Mouse (Mus musculus) c-Kit-negative CD71-positive TER-119-positive erythroid progenitor cells, embryonic 14.5 days (primary cell): ENCODE measurements around the gene Ttf2.

Experiments used
- DNase-seq: peaks from one replicate; pipeline ENCODE4 v3.0.0-alpha.2; 2013; ENCODE audit warnings: low read depth, low spot score

The Ttf2 gene

DNA sequence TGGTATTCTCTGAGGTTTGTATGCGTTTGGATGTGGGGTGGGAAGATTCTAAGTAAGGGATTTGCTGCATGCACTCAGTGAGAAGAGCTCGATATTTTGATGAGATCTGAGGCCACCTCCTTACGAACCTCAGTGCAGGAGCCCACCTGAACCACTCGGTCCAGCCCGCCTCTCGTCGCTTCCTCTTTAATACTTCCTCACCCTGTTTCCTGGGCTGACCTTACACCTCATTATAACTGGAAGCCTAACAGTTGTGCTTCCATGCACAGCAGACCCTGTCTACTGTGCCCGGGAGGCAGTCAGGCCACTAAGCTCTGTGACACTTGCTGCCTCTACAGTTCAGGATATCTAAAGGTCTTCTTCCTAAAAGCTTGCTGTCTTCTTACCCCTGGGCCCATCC, 9.8 kb upstream of the Ttf2 start:
- no peak for DNase-seq

DNA sequence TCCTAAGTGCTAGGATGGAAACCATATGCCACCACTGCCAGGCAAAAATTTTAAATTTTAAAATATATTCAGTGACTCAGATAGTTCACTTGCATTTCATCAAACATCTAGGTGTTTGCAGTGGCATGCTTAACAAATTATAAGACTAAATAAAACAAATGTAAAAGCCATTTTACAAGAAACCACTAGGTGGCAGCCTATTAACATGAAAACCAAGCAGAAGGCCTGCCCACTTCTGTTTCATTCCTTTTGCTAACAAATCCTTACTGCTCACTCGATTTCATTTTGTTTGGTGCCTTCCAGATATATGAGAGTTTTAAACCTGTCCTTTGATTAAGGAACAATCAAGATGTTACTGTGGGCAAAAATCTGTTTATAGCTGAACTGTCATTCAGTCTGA, 4.4 kb upstream of the Ttf2 start:
- DNase-seq = no peak

DNA sequence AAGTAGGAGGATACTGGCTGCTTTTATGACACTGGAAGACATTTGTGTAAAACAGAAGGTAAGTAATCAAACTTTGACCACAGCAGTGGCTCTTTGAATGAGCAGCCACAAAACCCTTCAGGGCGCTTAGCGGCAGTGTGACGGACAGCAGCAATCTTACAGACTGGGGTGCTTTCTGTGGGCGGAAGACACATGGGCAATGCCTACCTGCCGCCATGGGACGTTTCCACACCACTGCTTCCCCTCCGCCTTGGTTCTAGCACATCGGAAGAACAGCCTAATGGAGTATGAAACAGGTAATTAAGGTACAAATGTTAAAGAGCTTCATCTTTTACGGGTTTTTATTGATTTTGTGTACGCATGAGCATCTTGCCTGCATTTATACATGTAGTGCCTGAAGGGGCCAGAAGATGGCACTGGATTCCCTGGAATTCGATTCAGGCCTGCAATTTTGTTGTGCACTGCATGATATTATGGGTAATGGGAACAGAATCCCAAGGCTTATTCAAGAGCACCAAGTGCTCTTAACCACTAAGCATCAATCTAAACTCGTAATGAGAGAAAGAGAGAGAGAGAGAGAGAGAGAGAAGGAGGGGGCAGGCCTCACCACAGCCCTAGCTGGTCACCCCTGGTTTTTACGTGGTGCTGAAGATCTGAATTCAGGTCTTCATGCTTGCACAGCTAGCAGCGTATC, 5.5 kb downstream of the Ttf2 start:
- DNase-seq = no peak

DNA sequence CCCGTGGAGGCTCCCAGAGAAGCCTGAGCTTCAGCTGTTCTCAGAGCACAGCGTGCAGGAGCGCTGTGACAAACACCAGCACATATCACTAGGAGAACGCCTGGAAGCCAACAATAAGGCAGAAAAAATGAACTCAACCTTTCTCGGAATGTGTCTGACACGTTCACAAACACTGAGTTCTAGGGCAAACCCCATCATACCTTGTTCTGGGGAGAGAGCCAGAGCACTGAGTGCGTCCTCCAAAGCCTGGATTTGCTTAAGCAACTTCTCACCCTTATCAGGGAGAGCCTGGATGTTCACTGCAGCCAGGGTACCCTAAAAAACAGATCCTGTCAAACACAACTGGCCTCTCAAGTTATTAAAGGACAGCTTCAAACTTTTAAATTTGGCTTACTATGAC, 8.0 kb downstream of the Ttf2 start:
- DNase-seq = no peak

DNA sequence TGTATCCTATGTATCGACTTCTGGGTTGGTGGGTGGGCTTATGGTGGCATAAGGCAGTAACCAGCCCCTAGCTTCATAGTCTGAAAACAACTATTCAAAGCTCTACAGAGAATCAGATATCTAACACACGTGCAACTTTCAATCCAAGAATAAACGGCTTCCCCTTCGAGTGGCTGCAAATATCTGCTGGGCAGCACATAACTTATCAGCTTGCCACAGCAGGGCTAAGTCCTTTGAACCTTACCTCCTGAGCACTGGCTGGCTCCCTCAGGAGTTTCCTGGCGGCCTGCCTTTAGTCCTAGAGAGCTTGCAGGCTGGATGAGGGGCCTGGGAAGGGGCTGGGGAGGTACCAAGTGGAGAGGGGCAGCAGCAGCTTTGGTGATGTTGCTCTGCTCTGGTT, 8.5 kb downstream of the Ttf2 start:
- DNase-seq = no peak

DNA sequence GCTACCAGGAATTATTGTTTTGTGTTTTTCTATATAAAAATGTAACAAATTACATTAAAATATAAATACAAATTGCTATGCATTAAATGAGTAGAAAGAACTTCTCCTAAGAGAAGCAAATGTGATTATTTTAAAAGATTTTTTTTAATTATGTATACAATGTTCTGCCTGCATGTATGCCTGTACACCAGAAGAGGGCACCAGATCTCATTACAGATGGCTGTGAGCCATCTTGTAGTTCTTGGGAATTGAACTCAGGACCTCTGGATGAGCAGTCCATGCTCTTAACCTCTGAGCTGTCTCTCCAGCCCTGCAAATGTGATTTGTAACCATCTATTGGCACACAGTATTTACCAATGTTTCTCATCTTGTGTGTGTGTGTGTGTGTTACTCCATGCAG, 14.8 kb downstream of the Ttf2 start:
- DNase-seq = no peak

DNA sequence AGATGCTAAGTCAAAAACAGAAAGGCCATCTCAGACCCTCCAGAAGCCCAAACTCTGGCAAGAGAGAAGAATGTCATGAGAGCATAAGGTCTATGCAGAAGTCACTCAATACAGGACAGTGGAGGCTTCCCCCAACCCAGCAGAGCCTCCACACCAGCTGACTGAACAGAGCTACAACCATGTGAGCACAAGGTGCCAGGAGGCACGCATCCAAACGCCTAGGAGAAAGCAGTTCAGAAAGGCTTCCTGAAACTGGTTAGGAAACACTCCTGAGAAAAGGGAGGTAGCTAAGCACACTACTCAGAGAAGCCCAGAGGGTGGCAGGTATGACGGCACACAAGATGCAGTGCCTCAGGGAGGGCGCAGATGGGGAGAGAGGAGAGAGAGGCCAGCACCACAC, 17.9 kb downstream of the Ttf2 start:
- DNase-seq = no peak

DNA sequence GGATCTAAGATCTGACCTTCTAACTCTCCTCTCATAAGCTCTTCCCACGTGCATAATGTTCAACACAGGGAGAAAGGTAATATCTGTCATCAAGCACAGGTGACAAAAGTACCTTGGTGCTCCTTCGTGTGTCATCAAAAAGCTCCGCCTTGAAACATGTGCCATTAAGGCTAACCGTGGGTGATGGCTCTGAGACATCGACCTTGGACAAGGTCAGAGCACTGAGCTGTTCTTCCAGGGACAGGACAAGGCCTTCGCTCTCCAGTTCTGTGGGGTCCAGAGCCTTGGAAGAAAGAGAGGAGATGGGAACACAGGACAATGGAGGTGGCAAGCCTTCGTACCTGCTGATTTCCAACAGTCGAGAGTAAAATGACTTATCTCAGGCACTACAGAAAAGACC, 22.2 kb downstream of the Ttf2 start:
- no peak for DNase-seq

DNA sequence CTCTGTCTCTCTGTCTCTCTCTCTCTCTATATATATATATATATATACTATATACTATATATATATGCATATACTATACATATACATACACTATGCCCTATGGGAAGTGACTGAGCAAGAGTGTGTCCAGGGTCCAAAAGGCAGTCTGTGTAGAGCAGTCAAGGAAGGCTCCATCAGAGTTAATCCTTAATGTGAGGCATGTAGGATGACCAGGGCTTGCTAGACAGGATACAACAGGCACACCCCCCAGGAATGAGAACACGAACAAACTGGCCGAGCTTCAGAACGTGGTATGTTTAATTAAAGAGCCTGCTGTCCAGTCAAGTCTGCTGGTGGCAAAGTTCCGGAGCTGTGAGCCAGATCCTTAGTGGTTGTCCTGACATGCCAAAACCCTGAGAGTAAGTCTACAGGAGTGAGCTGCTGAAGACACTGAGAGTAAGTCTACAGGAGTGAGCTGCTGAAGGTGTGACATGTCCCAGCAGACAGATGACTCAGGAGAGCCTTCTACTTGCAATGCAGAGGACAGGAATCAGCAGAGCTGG, 28.9 kb downstream of the Ttf2 start:
- DNase-seq = no peak

DNA sequence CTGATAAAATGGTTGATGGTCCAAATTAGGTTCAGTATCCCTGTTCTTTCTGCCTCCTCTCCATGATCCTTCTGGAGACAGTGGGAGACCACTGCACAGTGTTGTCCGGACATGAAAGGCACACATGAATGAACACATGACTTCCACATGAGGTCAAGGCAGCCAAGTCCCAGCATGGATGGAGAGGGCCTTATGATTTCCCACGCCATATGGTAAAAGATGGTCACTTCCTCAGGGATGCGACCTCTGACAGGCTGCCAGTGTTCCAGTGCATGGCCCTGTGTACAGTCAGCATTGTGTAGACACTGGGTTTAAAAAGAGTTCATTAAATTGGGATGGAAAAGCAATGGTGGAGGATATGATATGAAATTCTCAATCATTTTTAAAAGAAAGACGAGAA, 31.3 kb downstream of the Ttf2 start:
- no peak for DNase-seq

DNA sequence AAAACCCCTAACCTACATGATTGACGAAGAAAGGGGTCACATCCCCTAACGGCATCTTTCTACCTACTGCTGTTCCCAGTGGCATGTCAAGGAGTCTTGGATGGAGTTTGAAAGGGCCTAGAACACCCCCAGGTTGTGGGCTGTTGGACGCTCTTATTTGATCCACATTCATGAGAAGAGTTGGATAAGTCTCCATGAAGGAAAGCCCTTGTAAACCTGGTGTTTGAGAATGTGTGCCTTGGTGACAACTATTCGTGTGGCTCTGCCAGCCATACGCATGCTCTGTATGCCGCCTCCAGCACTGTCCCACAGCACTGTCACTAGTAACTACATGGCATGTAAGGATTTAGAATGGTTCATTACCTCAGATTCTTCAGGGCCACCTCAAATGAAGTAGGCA, 33.3 kb downstream of the Ttf2 start:
- DNase-seq = no peak

DNA sequence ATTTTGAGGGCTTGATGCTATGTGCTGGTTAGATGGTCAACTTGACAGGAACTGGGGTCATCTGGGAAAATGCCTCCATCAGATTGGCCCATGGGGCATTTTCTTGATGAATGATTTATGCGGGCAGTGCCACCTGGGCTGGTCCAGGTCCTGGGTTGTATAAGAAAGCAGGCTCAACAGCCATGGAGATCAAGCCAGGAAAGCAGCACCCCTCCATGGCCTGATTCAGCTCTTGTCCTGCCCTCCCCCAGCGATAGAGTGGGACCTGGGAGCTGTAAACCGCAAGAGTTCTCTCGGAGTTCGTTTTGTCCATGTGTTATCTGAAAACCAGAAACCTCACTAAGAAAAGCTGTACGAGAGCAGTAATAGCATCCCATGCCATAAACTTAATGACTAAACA, 33.9 kb downstream of the Ttf2 start:
- no peak for DNase-seq

DNA sequence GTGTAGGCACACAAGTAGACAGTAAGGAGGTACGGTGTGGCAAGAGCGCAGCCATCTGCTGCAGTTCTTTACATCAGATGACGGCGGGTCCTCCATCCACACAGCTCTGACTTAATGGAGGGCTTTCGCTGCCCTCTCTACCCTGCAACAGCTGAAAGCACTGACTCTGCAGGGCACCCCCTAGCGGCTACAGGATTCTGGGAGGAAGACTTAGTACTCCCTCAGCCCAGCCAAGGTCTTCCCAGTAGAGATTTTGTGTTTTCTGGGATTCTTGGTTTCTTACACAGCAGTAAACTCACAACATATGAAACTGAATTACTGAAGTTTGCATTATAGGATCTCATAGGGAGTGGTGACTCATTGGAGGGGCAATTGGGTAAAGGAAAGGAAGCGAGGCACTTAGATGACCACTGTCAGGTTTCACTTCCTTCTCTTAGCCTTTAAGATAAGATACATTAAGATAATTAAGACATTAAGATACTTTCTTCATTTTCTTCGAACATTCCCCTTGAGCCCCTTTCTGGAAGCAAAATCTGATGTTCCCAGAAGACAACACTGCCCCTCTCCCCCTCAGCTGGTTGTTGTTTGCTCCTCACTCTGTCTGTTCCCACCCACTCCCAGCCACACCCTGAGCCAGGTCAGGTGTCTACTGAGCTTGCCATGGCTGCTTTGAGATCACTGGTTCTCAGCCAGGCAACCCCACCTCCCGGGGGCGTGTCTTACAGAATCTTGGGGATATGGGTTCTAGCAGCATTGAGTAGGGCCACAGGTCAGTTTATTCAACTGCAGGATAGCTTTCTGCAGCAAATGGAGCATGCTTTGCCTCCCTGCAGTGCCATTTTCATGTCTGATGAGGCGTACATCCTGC, 37.2 kb downstream of the Ttf2 start:
- DNase-seq = no peak

DNA sequence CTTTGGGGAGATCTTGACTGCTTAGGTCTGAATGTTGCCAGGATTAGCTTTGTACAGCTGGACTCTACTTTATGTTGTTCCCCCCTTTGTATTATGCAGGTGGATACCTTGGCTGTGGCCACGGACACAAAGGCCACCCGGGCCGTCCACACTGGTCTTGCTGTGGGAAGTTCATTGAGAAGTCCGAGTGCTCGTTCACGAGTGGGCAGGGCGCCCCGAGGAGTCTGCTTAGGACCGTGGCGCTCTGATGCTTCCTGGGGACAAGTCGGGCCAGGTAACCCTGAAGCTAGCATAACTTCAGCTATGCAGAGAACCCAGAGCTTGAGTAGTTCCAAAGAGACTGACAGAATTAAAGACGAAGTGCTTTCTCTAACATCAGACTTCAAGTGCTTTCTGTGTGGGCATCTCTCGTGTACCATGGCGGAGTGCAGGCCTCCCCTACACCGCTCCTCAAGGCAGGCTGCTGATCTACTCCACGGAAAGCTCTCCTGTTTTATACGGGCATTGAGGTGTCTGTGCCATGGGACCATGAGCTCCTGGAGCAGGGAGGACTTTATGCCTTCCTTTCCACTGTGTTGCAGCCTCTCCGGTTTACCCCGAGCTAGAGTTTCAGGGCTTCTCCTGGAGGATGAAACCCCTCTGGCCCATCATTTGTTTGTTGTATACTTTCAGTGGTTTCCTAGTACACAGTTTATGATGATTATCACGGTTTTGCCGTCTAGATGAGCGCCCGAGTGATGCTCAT, 38.0 kb downstream of the Ttf2 start:
- no peak for DNase-seq

DNA sequence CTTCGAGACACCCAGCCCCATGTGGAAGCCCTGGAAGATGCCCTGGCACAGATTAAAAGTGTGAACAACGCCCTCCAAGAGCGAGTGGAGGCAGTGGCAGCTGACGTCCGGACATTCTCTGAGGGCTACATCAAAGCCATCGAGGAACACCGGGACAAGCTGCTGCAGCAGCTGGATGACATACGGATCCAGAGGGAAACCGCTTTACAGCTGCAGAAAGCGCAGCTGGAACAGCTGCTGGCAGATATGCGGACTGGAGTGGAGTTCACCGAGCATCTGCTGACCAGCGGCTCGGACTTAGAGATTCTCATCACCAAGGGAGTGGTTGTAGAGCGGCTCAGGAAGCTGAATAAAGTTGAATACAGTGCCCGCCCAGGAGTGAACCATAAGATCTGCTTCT, 44.3 kb downstream of the Ttf2 start:
- DNase-seq = no peak

DNA sequence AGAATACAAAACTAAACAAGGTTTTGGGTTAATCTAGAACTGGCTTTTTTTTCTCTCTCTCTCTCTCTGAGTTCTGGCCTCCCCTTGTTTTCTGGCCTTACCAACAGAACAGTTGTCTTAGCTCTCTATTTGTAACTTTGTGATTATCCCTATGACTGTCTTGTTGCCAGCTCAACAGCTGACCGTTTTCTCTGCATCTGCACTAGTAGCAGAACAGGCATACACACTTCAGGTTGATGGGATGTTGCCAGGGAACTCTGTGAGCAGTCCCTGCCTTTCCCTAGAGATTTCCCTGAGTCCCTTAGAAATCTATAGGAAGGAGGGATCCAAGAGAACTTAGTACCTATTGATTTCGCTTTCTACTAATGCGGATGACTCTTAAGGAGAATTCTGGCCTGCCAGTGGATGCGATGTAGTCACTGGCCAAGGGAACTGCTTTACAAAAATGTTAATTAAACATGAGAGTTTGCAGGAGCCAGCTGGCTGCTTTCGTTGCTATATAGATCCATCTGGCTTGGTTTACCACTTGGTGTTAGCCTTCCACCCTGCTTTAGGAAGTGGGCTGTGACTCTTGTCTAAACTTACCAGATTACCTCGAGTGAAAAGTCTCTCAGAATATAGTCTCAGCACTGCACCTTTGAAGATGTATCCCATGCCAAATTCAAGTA, 45.3 kb downstream of the Ttf2 start:
- DNase-seq = no peak

DNA sequence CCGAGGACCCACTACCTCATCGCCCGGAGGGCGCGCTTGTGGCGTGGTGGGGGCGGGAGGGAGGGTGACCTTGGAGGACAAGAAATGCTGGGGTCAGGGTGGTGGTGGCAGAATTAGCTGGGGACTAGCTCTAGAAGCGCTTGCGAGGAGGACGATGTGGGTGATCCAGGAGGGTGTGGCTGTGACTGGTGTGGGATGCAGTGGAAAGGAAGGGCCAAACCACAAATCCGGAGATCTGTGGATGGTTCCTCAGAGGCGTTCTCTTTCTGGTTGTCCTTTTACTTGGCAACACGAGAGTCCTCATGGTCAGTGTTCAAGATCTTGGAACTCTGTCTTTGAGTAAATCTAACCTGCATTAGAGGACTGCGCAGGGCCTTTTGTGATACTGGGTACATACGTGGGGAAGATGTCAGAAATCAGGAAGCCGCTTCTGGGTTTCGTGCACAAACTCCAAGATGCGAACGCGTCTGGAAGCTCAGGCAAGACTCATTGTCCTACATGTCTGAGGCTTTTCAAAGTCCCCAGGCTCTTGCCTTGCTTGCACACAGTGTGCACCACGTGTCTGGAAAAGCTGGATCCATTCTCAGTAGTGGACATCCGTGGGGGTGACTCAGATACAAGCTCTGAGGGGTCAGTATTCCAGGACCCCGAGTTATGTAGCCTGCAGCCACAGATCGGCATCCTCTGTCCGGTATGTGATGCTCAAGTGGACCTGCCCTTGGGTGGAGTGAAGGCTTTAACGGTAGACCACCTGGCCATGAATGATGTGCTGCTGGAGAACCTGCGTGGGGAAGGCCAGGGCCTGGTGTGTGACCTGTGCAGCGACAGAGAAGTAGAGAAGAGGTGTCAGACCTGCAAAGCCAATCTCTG, 46.7 kb downstream of the Ttf2 start:
- no peak for DNase-seq

DNA sequence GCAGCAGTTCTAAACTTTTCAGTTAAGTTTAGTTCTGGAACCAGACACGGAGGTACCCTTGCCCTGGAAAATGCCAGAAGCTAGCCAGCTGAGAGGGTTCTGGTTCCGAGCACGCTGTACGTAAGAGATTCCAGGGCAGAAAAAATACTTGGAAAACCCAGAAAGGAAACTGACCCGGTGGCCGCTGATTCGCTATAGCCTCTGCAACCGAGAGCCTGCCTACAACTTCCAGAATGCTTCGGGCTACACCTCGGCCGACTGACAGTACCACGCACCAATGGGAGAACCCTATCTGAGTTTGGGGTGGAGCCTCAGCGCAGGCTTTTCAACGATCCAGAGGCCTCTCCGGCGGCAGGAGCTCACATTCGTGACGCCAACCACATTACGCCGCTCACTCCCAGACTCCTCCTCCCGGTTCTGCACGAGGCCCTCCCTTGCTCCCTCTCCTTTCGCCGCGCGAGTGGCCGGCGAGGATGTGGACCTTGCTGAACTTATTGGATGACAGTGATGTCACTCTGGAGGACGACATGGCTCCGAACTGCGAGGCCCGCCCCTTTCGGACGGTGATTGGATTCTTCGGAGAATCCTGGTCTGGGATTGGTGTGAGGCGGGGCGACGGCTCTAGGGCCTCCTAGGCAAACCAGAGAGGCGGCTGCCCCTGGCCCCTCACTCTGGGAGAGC, 47.5 kb downstream of the Ttf2 start, which contains the start of gene Trim45:
Gene Trim45 (plus strand): TSS at position 378 of the 681 bp plus-strand sequence.
- DNase-seq = peak; percentile 95

DNA sequence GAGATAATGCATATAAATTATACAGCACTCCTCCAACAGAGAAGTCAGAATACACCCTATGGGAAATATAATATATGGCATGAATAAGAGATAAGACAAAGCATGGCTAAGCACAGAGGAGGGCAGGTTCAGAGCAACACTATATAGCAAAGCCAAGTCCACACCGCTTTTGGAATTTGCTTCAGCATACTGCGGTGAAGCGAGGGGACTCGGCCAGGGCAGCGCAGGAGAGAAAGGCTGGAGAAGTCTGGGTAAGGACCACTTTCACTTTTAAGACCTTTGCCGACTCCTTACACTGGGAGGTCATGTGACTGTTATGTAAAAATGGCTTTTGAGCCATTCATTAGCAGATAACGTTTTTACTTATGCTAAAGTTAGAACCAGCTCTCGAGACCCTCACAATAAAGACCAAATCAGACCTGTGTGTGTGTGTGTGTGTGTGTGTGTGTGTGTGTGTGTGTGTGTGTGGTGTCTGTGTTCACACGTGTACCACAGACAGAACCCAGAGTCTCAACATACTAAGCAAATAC, 48.8 kb downstream of the Ttf2 start:
- DNase-seq = no peak

DNA sequence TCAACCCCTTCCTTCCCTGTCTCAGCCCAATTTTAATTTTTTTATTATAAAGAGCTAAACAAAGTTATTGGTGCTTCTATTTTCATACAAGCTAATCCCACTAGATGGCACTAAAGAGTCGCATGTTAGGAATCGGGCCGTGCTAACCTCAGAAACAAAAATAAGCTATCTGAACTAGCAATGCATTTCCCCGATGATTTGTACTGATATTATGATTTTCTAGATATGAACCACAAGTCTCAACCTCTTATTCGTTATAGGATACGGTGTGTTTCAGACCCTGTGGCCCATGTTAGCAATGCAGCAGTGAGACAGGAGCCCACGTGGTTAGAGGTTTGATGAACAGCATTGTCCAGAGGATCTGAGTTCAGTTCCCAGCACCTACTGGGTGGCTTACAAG, 52.6 kb downstream of the Ttf2 start:
- DNase-seq = peak; percentile 17
